Mouse (Mus musculus): Measurements from ENCODE around the gene Grm1. TPM values are rescaled to one million over a fixed set of nuclear protein-coding genes. Genes with fewer than 3 reads are reported as not detected.

Gene Grm1
- total and polyA plus RNA-seq, 2 experiments, result not detected

DNA sequence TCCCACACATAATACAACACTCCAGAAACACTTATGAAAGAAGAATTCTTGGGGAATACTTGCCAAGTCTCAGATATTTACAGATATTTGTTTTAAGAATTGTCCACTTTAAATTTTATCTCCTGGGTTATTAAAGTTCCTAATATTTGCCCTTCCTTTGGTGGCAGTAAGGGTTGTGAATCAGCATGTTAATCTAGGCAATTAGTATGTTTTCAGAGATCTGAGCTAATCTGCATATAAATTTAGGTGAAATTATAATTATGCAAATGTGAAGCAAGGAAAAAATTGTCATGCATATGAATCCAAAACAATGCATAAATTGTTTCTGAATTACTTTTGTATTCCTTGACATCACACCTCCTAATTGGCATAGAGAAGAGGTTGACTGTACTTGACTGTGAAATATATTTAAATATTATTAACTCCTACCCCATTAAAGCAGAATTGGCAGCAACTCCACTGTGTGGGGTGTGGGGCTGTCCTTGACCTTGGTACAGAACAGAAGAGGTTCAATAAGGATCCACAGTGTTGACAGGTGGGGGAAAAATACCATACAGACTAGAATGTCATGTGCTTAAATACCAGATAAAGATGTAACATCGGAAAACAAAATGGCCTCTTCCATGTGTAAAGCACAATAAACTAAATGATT is 37.6 kb downstream of the Grm1 start:
- Histone ChIP-seq H3K27me3 (ENCODE audit: control insufficient read depth, insufficient read depth, low read length) (no peaks in the 10 kb centered on the region), H3K79me2 (ENCODE audit: control insufficient read depth, insufficient read depth, low read length) (no peaks in the 10 kb centered on the region), H3K27ac (replicated peaks; ENCODE audit: insufficient read depth, low read depth, low read length) (no peak overlapping the region), H3K36me3 (ENCODE audit: control insufficient read depth, insufficient read depth, low read length) (no peaks in the 10 kb centered on the region), H3K4me1 (ENCODE audit: control insufficient read depth, insufficient read depth, low read length) (no peaks in the 10 kb centered on the region), H3K9ac (ENCODE audit: low read depth, low read length) (no peak overlapping the region), H3K4me3 (ENCODE audit: insufficient read depth, low read depth, low read length) (no peak overlapping the region)
- DNase-seq (ENCODE audit: extremely low read depth, low read depth, low spot score), result no peak
- WGBS, result 83% methylated on average over 1 of the region's 1 CpGs
- no peak for TF ChIP-seq CTCF (IDR thresholded peaks at IDR 0.05; ENCODE audit: low read depth, low read length)
- TF ChIP-seq POLR2A (IDR thresholded peaks at IDR 0.05; ENCODE audit: extremely low read depth, insufficient read depth, low read length), result no peak

DNA sequence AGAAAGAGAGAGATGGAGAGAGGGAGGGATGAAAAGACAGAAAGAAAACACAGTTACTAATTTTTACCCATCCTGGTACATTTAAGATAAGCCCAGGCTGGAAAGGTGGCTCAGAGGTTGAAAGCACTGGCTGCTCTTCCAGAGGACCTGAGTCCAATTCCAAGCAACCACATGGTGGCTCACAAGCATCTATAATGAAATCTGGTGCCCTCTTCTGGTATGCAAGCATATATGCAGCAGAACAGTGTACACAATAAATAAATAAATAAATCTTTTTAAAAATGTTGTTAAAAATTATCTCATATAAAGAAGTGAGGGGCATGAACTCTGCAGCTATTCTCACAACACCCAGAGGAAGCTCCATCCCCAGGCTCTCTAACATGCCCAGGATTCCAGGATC is 42.8 kb downstream of the Grm1 start:
- TF ChIP-seq POLR2A (IDR thresholded peaks at IDR 0.05; ENCODE audit: extremely low read depth, insufficient read depth, low read length), result no peak
- no peak for TF ChIP-seq CTCF (IDR thresholded peaks at IDR 0.05; ENCODE audit: low read depth, low read length)
- H3K79me2 ChIP-seq (ENCODE audit: control insufficient read depth, insufficient read depth, low read length), result no peaks in the 10 kb centered on the region
- no peaks in the 10 kb centered on the region for H3K27me3 ChIP-seq (ENCODE audit: control insufficient read depth, insufficient read depth, low read length)
- DNase-seq (ENCODE audit: extremely low read depth, low read depth, low spot score), result no peak
- no peaks in the 10 kb centered on the region for H3K36me3 ChIP-seq (ENCODE audit: control insufficient read depth, insufficient read depth, low read length)
- H3K4me1 ChIP-seq (ENCODE audit: control insufficient read depth, insufficient read depth, low read length), result no peaks in the 10 kb centered on the region
- H3K4me3 ChIP-seq (ENCODE audit: insufficient read depth, low read depth, low read length), result no peak overlapping the region
- H3K9ac ChIP-seq (ENCODE audit: low read depth, low read length), result no peak overlapping the region
- H3K27ac ChIP-seq (replicated peaks; ENCODE audit: insufficient read depth, low read depth, low read length), result no peak overlapping the region

DNA sequence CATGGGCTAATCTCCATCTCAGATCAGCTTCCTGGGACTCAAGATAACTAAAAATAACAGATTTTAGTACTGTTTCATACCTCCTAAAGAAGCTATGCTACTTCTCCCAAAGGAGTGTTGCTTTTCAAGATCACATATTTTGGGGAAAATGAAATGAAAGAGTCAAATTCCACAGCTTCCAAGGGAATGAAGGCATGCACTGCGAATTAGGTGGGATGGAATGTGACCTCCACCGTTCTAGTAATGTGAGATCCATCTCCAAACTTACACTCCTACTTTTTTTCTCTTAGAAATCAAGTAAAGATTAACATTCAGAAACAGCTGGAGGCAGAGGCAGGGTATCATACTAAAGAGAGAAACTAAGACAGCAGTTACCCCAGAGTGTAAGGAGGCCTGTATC is 49.9 kb downstream of the Grm1 start:
- Histone ChIP-seq H3K9ac (ENCODE audit: low read depth, low read length) (no peak overlapping the region), H3K79me2 (ENCODE audit: control insufficient read depth, insufficient read depth, low read length) (no peaks in the 10 kb centered on the region), H3K27me3 (ENCODE audit: control insufficient read depth, insufficient read depth, low read length) (no peaks in the 10 kb centered on the region), H3K27ac (replicated peaks; ENCODE audit: insufficient read depth, low read depth, low read length) (no peak overlapping the region), H3K4me1 (ENCODE audit: control insufficient read depth, insufficient read depth, low read length) (no peaks in the 10 kb centered on the region), H3K36me3 (ENCODE audit: control insufficient read depth, insufficient read depth, low read length) (no peaks in the 10 kb centered on the region), H3K4me3 (ENCODE audit: insufficient read depth, low read depth, low read length) (no peak overlapping the region)
- 63% methylated on average over 2 of the region's 2 CpGs for WGBS
- TF ChIP-seq POLR2A (IDR thresholded peaks at IDR 0.05; ENCODE audit: extremely low read depth, insufficient read depth, low read length) (no peak), CTCF (IDR thresholded peaks at IDR 0.05; ENCODE audit: low read depth, low read length) (no peak)
- DNase-seq (ENCODE audit: extremely low read depth, low read depth, low spot score), result no peak

DNA sequence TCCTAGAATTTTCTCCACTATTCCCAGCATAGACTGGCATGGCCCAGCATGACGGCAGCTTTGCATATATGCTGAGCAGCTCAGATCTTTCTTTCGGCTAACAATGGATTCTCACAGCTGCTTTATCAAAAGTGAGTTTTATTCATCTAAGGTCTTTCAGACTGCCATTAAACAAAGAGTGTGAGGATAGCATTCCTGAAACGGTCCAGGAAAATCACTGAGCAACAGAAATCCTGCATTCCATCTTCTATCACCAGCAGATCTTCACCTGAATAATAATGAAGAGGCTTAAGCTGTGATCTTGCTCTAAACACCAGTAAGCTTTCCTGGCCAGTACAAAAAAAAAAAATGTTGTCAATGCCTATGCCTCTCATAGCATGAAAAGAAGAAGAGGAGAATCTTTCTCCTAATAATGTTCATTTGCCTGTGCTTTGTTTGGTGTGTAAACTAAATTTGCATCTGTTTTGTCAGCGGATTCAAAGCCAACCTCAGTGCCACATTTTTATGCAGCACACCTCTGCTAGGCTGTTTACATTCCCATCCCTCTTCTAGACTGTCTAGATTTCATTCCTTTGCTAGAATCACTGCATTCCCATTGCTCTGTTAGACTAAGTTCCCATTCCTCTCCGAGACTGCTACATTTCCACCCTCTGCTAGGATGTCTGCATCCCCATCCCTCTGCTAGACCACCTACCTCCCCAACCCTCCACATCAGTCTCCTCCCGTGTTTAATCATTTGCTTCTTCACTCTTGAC is 56.2 kb downstream of the Grm1 start:
- TF ChIP-seq CTCF (IDR thresholded peaks at IDR 0.05; ENCODE audit: low read depth, low read length) (no peak), POLR2A (IDR thresholded peaks at IDR 0.05; ENCODE audit: extremely low read depth, insufficient read depth, low read length) (no peak)
- H3K36me3 ChIP-seq (ENCODE audit: control insufficient read depth, insufficient read depth, low read length), result no peaks in the 10 kb centered on the region
- H3K4me3 ChIP-seq (ENCODE audit: insufficient read depth, low read depth, low read length), result no peak overlapping the region
- 42% methylated on average over 6 of the region's 6 CpGs for WGBS
- no peaks in the 10 kb centered on the region for H3K79me2 ChIP-seq (ENCODE audit: control insufficient read depth, insufficient read depth, low read length)
- H3K9ac ChIP-seq (ENCODE audit: low read depth, low read length), result no peak overlapping the region
- no peaks in the 10 kb centered on the region for H3K27me3 ChIP-seq (ENCODE audit: control insufficient read depth, insufficient read depth, low read length)
- no peak for DNase-seq (ENCODE audit: extremely low read depth, low read depth, low spot score)
- H3K27ac ChIP-seq (replicated peaks; ENCODE audit: insufficient read depth, low read depth, low read length), result no peak overlapping the region
- no peaks in the 10 kb centered on the region for H3K4me1 ChIP-seq (ENCODE audit: control insufficient read depth, insufficient read depth, low read length)

DNA sequence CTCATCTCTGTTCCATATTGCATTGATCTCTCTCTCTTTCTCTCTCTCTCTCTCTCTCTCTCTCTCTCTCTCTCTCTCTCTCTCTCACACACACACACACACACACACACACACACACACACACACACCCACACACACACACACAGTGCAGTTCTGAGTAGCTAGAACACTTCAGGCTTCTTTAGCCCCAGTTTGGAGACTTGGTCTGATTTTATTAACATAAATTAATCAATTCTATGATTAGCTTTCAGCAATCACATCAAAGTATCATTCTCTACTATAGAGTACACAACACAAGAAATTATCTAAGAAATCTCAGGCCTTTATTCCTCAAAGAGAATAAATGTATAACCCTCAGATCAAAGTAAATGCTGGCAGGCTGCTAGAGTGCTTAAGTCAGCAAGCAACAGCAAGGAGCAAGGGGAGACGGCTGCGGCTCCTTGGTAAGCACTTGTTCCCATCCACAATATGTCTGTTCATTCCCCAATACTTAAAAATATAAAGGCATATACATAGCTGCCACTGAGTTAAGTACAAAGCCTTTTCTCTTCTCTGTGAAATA is 63.1 kb downstream of the Grm1 start:
- no peaks in the 10 kb centered on the region for H3K4me1 ChIP-seq (ENCODE audit: control insufficient read depth, insufficient read depth, low read length)
- H3K27me3 ChIP-seq (ENCODE audit: control insufficient read depth, insufficient read depth, low read length), result no peaks in the 10 kb centered on the region
- WGBS, result 83% methylated on average over 2 of the region's 2 CpGs
- no peak for TF ChIP-seq POLR2A (IDR thresholded peaks at IDR 0.05; ENCODE audit: extremely low read depth, insufficient read depth, low read length)
- no peak for TF ChIP-seq CTCF (IDR thresholded peaks at IDR 0.05; ENCODE audit: low read depth, low read length)
- no peaks in the 10 kb centered on the region for H3K36me3 ChIP-seq (ENCODE audit: control insufficient read depth, insufficient read depth, low read length)
- no peak overlapping the region for H3K9ac ChIP-seq (ENCODE audit: low read depth, low read length)
- H3K79me2 ChIP-seq (ENCODE audit: control insufficient read depth, insufficient read depth, low read length), result no peaks in the 10 kb centered on the region
- H3K4me3 ChIP-seq (ENCODE audit: insufficient read depth, low read depth, low read length), result no peak overlapping the region
- H3K27ac ChIP-seq (replicated peaks; ENCODE audit: insufficient read depth, low read depth, low read length), result no peak overlapping the region
- no peak for DNase-seq (ENCODE audit: extremely low read depth, low read depth, low spot score)

DNA sequence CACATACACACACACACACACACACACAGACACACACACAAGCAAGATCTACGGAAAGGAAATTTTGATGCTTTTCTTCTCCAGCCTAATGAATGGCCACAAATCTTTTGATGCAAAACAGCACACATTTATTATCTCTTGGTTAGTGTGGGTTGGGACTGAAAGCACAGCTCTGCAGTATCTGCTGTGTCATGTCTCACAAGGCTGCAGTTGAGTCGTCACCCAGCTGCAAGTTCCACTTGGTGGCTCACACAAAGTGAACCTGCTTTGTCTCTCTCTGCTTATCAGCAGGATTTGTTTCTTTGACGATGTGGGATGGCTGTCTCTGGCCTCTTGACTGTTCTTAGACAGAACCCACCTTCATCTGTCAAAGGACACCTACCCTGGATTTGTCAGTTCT is 68.5 kb downstream of the Grm1 start:
- H3K4me3 ChIP-seq (ENCODE audit: insufficient read depth, low read depth, low read length), result no peak overlapping the region
- DNase-seq (ENCODE audit: extremely low read depth, low read depth, low spot score), result no peak
- H3K27ac ChIP-seq (replicated peaks; ENCODE audit: insufficient read depth, low read depth, low read length), result no peak overlapping the region
- no peak overlapping the region for H3K9ac ChIP-seq (ENCODE audit: low read depth, low read length)
- H3K36me3 ChIP-seq (ENCODE audit: control insufficient read depth, insufficient read depth, low read length), result no peaks in the 10 kb centered on the region
- no peak for TF ChIP-seq CTCF (IDR thresholded peaks at IDR 0.05; ENCODE audit: low read depth, low read length)
- TF ChIP-seq POLR2A (IDR thresholded peaks at IDR 0.05; ENCODE audit: extremely low read depth, insufficient read depth, low read length), result no peak
- H3K4me1 ChIP-seq (ENCODE audit: control insufficient read depth, insufficient read depth, low read length), result no peaks in the 10 kb centered on the region
- H3K79me2 ChIP-seq (ENCODE audit: control insufficient read depth, insufficient read depth, low read length), result no peaks in the 10 kb centered on the region
- WGBS, result 48% methylated on average over 3 of the region's 3 CpGs
- no peaks in the 10 kb centered on the region for H3K27me3 ChIP-seq (ENCODE audit: control insufficient read depth, insufficient read depth, low read length)
